11 mouse cellular contexts compared by ENCODE assay signal in the genomic region with DNA sequence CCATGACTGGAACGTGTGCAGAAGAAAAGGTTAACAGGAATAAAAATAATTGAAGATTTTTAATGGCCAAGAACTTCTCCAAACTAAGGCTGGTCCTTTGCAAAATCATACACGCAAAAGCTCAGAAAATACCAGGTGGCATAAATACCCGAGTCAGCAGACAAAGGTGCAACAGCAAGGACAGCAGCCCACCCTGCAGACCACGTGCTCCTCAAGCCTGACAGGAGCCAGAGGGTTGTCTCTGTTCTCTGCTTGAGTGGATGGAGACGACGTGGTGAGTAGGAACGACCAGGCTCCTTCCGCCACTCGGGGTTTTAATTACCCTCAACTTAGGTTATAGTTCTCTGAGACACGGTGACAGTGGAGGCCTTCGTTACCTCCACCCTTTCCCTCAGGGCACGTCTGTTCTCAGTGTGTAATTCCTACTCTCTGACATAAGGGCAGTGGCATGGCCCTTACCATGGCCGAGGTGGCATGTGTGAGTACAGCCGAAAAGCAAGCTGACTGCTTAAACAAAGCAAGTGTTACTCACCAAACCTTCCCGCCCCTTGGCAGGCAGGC.
DNase-seq lines count a peak whose midpoint lies in the region; ATAC-seq and TF ChIP-seq lines count a peak whose summit lies in the region.
"Had no signal": no experiment of that assay in that cellular context is flagged by ENCODE, and none has a peak within 500 bp of the region (broad histone marks: within the 10 kb centered on the region; RNA-seq: fewer than 3 reads in every experiment).

No protein-coding gene starts in this region.

- H3K9me3 ChIP-seq in kidney, embryonic 14.5 days (ENCODE audit: control insufficient read depth, low read length), result no peaks in the 10 kb centered on the region
- H3K9me3 ChIP-seq in embryonic facial prominence, embryonic 13.5 days, result no peaks in the 10 kb centered on the region
- no peaks in the 10 kb centered on the region for H3K9me3 ChIP-seq in hindbrain, embryonic 15.5 days
- no peaks in the 10 kb centered on the region for H3K9me3 ChIP-seq in midbrain, postnatal 0 days (ENCODE audit: low read length)

- no peak overlapping the region for H3K9ac ChIP-seq in kidney, embryonic 14.5 days (ENCODE audit: low read depth, low read length)
- peak overlapping the region; percentile 51; the same call in 1 of the 2 replicates for H3K9ac ChIP-seq in embryonic facial prominence, embryonic 13.5 days
- no peak overlapping the region for H3K9ac ChIP-seq in hindbrain, embryonic 15.5 days
- H3K9ac ChIP-seq in midbrain, postnatal 0 days (replicated peaks; ENCODE audit: low read length, poor library complexity, severe bottlenecking), result no peak overlapping the region

- DNase-seq in kidney, adult 11 months, result no peak
- no peak for DNase-seq in midbrain, postnatal 0 days (ENCODE audit: low spot score)
- DNase-seq in spleen, adult 18-20 months, result no peak
- no peak for DNase-seq in natural killer cell, adult 2 months (ENCODE audit: low spot score in 2 of 2)
- no peak for DNase-seq in right cerebral cortex, adult 18-20 months
- DNase-seq: cerebellum, adult 8-10 months; kidney, adult 18-20 months had no signal

- H3K4me1 ChIP-seq in kidney, embryonic 14.5 days (ENCODE audit: control insufficient read depth, insufficient read depth, low read length), result peaks cover 12% of the 10 kb centered on the region
- H3K4me1 ChIP-seq in embryonic facial prominence, embryonic 13.5 days, result peaks cover 27% of the 10 kb centered on the region
- peaks cover 13% of the 10 kb centered on the region for H3K4me1 ChIP-seq in hindbrain, embryonic 15.5 days (replicated peaks)
- peaks cover 3% of the 10 kb centered on the region; the same call in 1 of the 2 replicates for H3K4me1 ChIP-seq in midbrain, postnatal 0 days (ENCODE audit: insufficient read depth, low read length)

- 0 out of 2 replicates have a peak overlapping the region, but pooled peaks have one; percentile 8 for H3K4me2 ChIP-seq in kidney, embryonic 14.5 days (replicated peaks; ENCODE audit: low read depth, low read length)
- peak overlapping the region; percentile 47 for H3K4me2 ChIP-seq in embryonic facial prominence, embryonic 13.5 days
- peak overlapping the region; percentile 22; the same call in 1 of the 2 replicates for H3K4me2 ChIP-seq in hindbrain, embryonic 15.5 days
- peak overlapping the region; percentile 29 for H3K4me2 ChIP-seq in midbrain, postnatal 0 days (ENCODE audit: low read depth, low read length, poor library complexity, severe bottlenecking)

- no peak for TF ChIP-seq CTCF in midbrain, postnatal 0 days (IDR thresholded peaks at IDR 0.05)

- no peaks in the 10 kb centered on the region for H3K36me3 ChIP-seq in kidney, embryonic 14.5 days (ENCODE audit: control insufficient read depth, insufficient read depth, low read length)
- no peaks in the 10 kb centered on the region for H3K36me3 ChIP-seq in embryonic facial prominence, embryonic 13.5 days
- H3K36me3 ChIP-seq in hindbrain, embryonic 15.5 days, result no peaks in the 10 kb centered on the region
- no peaks in the 10 kb centered on the region for H3K36me3 ChIP-seq in midbrain, postnatal 0 days (ENCODE audit: insufficient read depth, low read length)

- ATAC-seq in kidney, embryonic 14.5 days (ENCODE audit: low FRiP score, low TSS enrichment), result no peak
- no peak; the same call in 1 of the 2 replicates for ATAC-seq in embryonic facial prominence, embryonic 13.5 days (ENCODE audit: insufficient number of reproducible peaks, insufficient read depth, low FRiP score, low TSS enrichment, low read depth)
- ATAC-seq in hindbrain, embryonic 15.5 days (ENCODE audit: low FRiP score, low read depth), result peak; percentile 65; the same call in 1 of the 2 replicates
- peak; percentile 55 for ATAC-seq in midbrain, postnatal 0 days (ENCODE audit: low FRiP score)
- ATAC-seq: Patski had no signal

- H3K27ac ChIP-seq in kidney, embryonic 14.5 days (ENCODE audit: low read depth, low read length), result 0 out of 2 replicates have a peak overlapping the region, but pooled peaks have one; percentile 17
- peak overlapping the region; percentile 62 for H3K27ac ChIP-seq in embryonic facial prominence, embryonic 13.5 days
- H3K27ac ChIP-seq in hindbrain, embryonic 15.5 days (replicated peaks), result no peak overlapping the region
- no peak overlapping the region for H3K27ac ChIP-seq in midbrain, postnatal 0 days (ENCODE audit: low read depth, low read length)

- WGBS in kidney, embryonic 14.5 days, result 34% methylated on average over 15 of the region's 15 CpGs
- WGBS in embryonic facial prominence, embryonic 13.5 days, result 21% methylated on average over 15 of the region's 15 CpGs
- WGBS in hindbrain, embryonic 15.5 days, result 51% methylated on average over 15 of the region's 15 CpGs
- WGBS in midbrain, postnatal 0 days, result 32% methylated on average over 15 of the region's 15 CpGs

- no peak overlapping the region for H3K4me3 ChIP-seq in kidney, embryonic 14.5 days (ENCODE audit: low read length)
- H3K4me3 ChIP-seq in embryonic facial prominence, embryonic 13.5 days, result peak overlapping the region; percentile 14; the same call in 1 of the 2 replicates
- H3K4me3 ChIP-seq in hindbrain, embryonic 15.5 days, result no peak overlapping the region
- H3K4me3 ChIP-seq in midbrain, postnatal 0 days (ENCODE audit: low read depth, low read length), result no peak overlapping the region

- no peaks in the 10 kb centered on the region for H3K27me3 ChIP-seq in kidney, embryonic 14.5 days (ENCODE audit: control insufficient read depth, insufficient read depth, low read length)
- no peaks in the 10 kb centered on the region for H3K27me3 ChIP-seq in embryonic facial prominence, embryonic 13.5 days
- H3K27me3 ChIP-seq in hindbrain, embryonic 15.5 days, result no peaks in the 10 kb centered on the region
- H3K27me3 ChIP-seq in midbrain, postnatal 0 days (ENCODE audit: insufficient read depth, low read length), result no peaks in the 10 kb centered on the region
- H3K27me3 ChIP-seq: Patski had no signal

Comparison
In these comparisons a context has a peak if more than half of its experiments do, and no peak if none do; other contexts are left out.
1. ATAC-seq: peak in hindbrain, embryonic 15.5 days (single experiment) and midbrain, postnatal 0 days (single experiment); none in kidney, embryonic 14.5 days (single experiment) and embryonic facial prominence, embryonic 13.5 days (single experiment).
2. H3K27ac ChIP-seq: peak in kidney, embryonic 14.5 days (single experiment) and embryonic facial prominence, embryonic 13.5 days (single experiment); none in hindbrain, embryonic 15.5 days (single experiment) and midbrain, postnatal 0 days (single experiment).
3. Peak in every context shown above with its lines, with median percentiles within 50 percentile points of each other: H3K4me2 ChIP-seq.